Mouse (Mus musculus) olfactory bulb, adult 2 months (tissue): ENCODE data around the gene 4933428M09Rik.

Source experiments
- CTCF ChIP-seq: fragments of 200-500 bp; IDR thresholded peaks from 2 replicates; pipeline ENCODE4 v1.5.1; 2012; ENCODE audit warnings: low read depth, mild to moderate bottlenecking, low read length, moderate library complexity; ENCODE audit not compliant: insufficient read depth
- POLR2A ChIP-seq: fragments of 200-500 bp; IDR thresholded peaks from 2 replicates; pipeline ENCODE4 v1.6.1; 2012; ENCODE audit warnings: mild to moderate bottlenecking, low read depth, low read length, moderate library complexity; ENCODE audit not compliant: insufficient read depth

DNA sequence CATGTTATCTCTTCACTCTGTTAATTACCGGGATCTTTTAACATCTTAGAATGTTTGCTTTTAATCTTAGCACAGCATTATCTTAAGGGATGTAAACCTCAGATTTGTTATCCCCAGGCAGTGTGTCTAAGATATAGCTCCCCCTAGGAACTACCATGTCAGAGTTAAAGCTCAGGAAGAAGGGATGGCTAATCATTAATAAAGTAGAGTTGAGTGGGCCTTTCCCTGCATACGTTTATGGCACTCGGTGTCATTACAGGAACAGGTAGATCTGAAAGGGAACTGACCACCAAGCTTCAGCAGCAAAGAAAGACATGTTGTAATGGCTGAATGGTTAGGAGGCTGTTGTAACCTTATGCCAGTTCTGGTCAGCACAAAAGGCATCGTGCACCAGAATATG is 35.7 kb downstream of the 4933428M09Rik start:
- TF ChIP-seq CTCF: no peak
- no peak for TF ChIP-seq POLR2A
